Mouse (Mus musculus) liver, adult 2 months (tissue): ENCODE results near the gene Vac14.

ENCODE experiments used
- CTCF ChIP-seq: fragments of 200-500 bp; IDR thresholded peaks from 2 replicates; pipeline ENCODE4 v1.5.1; 2011; ENCODE audit warnings: low read depth, low read length, control low read depth
- POLR2A ChIP-seq: fragments of 200-500 bp; IDR thresholded peaks from 2 replicates; pipeline ENCODE4 v1.6.1; 2011; ENCODE audit warnings: low read length, control low read depth; ENCODE audit not compliant: insufficient read depth; ENCODE audit errors: extremely low read depth

DNA sequence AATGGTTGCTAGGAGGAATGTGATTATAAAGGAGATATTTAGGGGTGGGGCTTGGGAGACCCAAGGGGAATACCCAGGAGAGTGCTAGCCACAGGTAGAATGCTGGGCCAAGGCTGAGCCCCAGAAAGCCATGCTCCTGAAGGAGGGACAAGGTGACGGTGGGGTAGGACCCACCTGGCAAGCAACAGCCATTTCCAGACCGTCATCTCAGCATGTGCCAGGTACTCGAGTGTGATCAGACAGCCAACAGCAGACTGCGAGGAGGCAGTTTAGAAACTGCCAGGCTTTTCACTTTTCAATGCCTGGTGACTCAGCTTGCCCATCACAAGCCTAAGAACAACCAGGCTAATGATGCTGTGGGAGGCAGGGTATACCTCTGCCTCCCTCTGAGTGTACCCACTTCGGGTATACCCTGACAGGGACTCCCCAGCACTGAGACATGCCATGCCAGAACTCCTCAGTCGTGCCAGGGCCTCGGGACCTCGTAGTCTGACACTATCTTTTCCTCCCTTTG lies 113.0 kb downstream of the Vac14 start:
- no peak for TF ChIP-seq POLR2A
- TF ChIP-seq CTCF, result no peak
